Mouse (Mus musculus): ENCODE data around the gene Socs2.

DNA sequence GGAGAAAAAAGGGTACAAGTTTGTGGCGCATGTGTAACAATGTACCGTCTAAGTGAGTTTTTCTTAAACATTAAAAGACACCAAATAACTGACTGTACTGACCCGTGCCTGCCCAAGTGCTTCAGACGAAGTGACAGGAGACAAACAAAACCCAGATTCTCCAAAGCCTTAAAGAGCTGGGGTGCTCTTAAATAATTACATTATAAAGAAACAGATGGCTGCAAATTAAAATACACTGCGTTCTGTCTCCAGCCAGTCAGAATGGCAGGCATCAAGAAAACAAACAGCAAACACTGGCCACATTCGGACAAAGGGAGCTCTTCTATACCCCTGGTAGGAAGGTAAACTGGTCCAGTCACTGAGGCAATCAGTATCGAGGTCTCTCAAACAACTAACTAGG lies 49.7 kb downstream of the Socs2 start:
- TF ChIP-seq CTCF (IDR thresholded peaks at IDR 0.05; ENCODE audit: low read depth, low read length): no peak
- no peak for TF ChIP-seq POLR2A (IDR thresholded peaks at IDR 0.05; ENCODE audit: borderline replicate concordance, low read depth, low read length)
